ENCODE assay signal across 8 mouse cellular contexts in the genomic region with DNA sequence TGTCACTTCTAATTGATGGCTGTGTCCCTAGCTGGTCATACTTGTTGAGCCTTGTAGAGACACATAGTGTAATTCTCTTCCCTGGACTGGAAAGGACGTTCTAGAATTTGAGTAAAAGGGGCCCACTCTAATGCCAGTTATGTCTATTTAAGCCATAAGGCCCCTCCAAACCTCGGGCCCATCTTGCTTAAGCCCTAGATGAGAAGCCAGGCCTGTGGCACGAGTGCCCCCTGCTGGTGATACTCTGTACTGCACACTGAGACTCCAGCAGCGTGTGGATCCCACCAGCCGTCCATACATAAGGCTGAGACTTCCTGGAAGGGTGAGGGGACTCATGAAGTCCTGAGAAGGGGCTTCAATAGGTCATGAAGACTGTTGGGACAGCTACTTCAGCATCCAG. TPM values are rescaled to one million over a fixed set of nuclear protein-coding genes. Genes with fewer than 3 reads are reported as not detected.
DNase-seq lines count a peak whose midpoint lies in the region; ATAC-seq and TF ChIP-seq lines count a peak whose summit lies in the region.

No protein-coding gene starts in this region.

- TF ChIP-seq CTCF in lung, adult 2 months (IDR thresholded peaks at IDR 0.05; ENCODE audit: insufficient read depth, low read length): peak; percentile 89
- peak; percentile 96 for TF ChIP-seq CTCF in thymus, adult 2 months (IDR thresholded peaks at IDR 0.05; ENCODE audit: borderline replicate concordance, control insufficient read depth, extremely low read depth, insufficient read depth, low read length, poor library complexity)

- H3K27ac ChIP-seq in thymus, adult 2 months (ENCODE audit: control insufficient read depth, insufficient read depth, low read length): no peak overlapping the region

- ATAC-seq in granulocyte monocyte progenitor cell, adult 5-6 weeks (replicated peaks; ENCODE audit: poor library complexity, severe bottlenecking): peak; percentile 84
- ATAC-seq in neutrophil, adult 5-6 weeks (ENCODE audit: extremely low read depth, insufficient number of reproducible peaks, low FRiP score, poor library complexity, severe bottlenecking): peak; percentile 77

- H3K27me3 ChIP-seq in thymus, adult 2 months (ENCODE audit: control insufficient read depth, insufficient read depth, low read length): no peaks in the 10 kb centered on the region

- 9% methylated on average over 5 of the region's 5 CpGs for WGBS in lung, adult 2 months
- 3% methylated on average over 5 of the region's 5 CpGs for WGBS in thymus, adult 2 months

- no peak overlapping the region for H3K4me3 ChIP-seq in lung, adult 2 months (replicated peaks; ENCODE audit: extremely low read depth, low read depth, low read length)
- H3K4me3 ChIP-seq in thymus, adult 2 months (ENCODE audit: control insufficient read depth, insufficient read depth, low read length): no peak overlapping the region

- H3K4me1 ChIP-seq in lung, adult 2 months (ENCODE audit: control insufficient read depth, insufficient read depth, low read length): no peaks in the 10 kb centered on the region
- peaks cover 10% of the 10 kb centered on the region; the same call in 1 of the 2 replicates for H3K4me1 ChIP-seq in thymus, adult 2 months (replicated peaks; ENCODE audit: control insufficient read depth, insufficient read depth, low read length)

- no peaks in the 10 kb centered on the region for H3K36me3 ChIP-seq in thymus, adult 2 months (ENCODE audit: control insufficient read depth, insufficient read depth, low read length)

- TF ChIP-seq POLR2A in lung, adult 2 months (IDR thresholded peaks at IDR 0.05; ENCODE audit: borderline replicate concordance, extremely low read depth, low read depth, low read length): no peak
- no peak for TF ChIP-seq POLR2A in thymus, adult 2 months (IDR thresholded peaks at IDR 0.05; ENCODE audit: control insufficient read depth, extremely low read depth, insufficient read depth, low read length, poor library complexity)

- peak; percentile 71 for DNase-seq in CD4-positive helper T cell, adult 2 months (ENCODE audit: low read depth, low spot score)
- DNase-seq in adrenal gland, adult 18-20 months (ENCODE audit: low spot score in 2 of 2): peak; percentile 84
- DNase-seq in embryo, embryonic 11 days: peak; percentile 84
- DNase-seq in kidney, postnatal 4 days: peak; percentile 85 to 87
- peak; percentile 76 for DNase-seq in lung, adult 2 months
- DNase-seq in thymus, adult 2 months: peak; percentile 81

RNA-seq across cellular contexts. Expression of a gene that starts 25.6 kb away (rescaled TPM):
- total RNA-seq in adrenal gland, adult 18-20 months (2021): 1 to 10 TPM; 1.8 to 3.4 TPM
- not detected in 2 replicates for total RNA-seq in granulocyte monocyte progenitor cell, adult 5-6 weeks (2014; fragmentation: Nextera tagmentation)
- total RNA-seq in granulocyte monocyte progenitor cell, adult 5-6 weeks (2017): not detected in 2 replicates
- 0.02 and 0.09 TPM in 2 replicates for polyA plus RNA-seq in lung, adult 2 months (2012; rRNA removed)
- total RNA-seq in neutrophil, adult 5-6 weeks (2017): not detected in 2 replicates
- polyA plus RNA-seq in thymus, adult 2 months (2012; rRNA removed): 4.7 and 8.4 TPM in 2 replicates

RNA-seq across cellular contexts. Expression of a gene that starts 29.1 kb away (rescaled TPM):
- total RNA-seq in adrenal gland, adult 18-20 months (2021): 10 to 100 TPM; 11.8 to 21.4 TPM
- total RNA-seq in granulocyte monocyte progenitor cell, adult 5-6 weeks (2014; fragmentation: Nextera tagmentation): 31.2 and 34.9 TPM in 2 replicates
- 4.5 and 8.2 TPM in 2 replicates for total RNA-seq in granulocyte monocyte progenitor cell, adult 5-6 weeks (2017)
- 78.0 and 98.3 TPM in 2 replicates for polyA plus RNA-seq in lung, adult 2 months (2012; rRNA removed)
- 36.5 and 38.8 TPM in 2 replicates for total RNA-seq in neutrophil, adult 5-6 weeks (2017)
- polyA plus RNA-seq in thymus, adult 2 months (2012; rRNA removed): 97.5 and 110 TPM in 2 replicates

RNA-seq across cellular contexts. Expression of a gene that starts 58.6 kb away (rescaled TPM):
- 1 to 10 TPM; 5.6 to 8.1 TPM for total RNA-seq in adrenal gland, adult 18-20 months (2021)
- not detected in 2 replicates for total RNA-seq in granulocyte monocyte progenitor cell, adult 5-6 weeks (2014; fragmentation: Nextera tagmentation)
- 0.22 TPM in 1 of 2 replicates, not detected in the other for total RNA-seq in granulocyte monocyte progenitor cell, adult 5-6 weeks (2017)
- 61.5 and 73.5 TPM in 2 replicates for polyA plus RNA-seq in lung, adult 2 months (2012; rRNA removed)
- 5.0 and 7.2 TPM in 2 replicates for total RNA-seq in neutrophil, adult 5-6 weeks (2017)
- polyA plus RNA-seq in thymus, adult 2 months (2012; rRNA removed): 12.6 and 13.0 TPM in 2 replicates
